Mouse (Mus musculus) MEL-GATA-1-ER (cell line): ENCODE results near the gene Hist1h3h.
"Not testable (repeated sequence)": the region's sequence is repeated elsewhere in the genome, so short reads cannot be mapped to it uniquely, and the experiment has no call there.

Experiments
- DNase-seq: peaks from one replicate; pipeline ENCODE4 v3.0.0-alpha.2; 2012; ENCODE audit warnings: low read depth; ENCODE audit errors: extremely low read depth

The Hist1h3h gene

DNA sequence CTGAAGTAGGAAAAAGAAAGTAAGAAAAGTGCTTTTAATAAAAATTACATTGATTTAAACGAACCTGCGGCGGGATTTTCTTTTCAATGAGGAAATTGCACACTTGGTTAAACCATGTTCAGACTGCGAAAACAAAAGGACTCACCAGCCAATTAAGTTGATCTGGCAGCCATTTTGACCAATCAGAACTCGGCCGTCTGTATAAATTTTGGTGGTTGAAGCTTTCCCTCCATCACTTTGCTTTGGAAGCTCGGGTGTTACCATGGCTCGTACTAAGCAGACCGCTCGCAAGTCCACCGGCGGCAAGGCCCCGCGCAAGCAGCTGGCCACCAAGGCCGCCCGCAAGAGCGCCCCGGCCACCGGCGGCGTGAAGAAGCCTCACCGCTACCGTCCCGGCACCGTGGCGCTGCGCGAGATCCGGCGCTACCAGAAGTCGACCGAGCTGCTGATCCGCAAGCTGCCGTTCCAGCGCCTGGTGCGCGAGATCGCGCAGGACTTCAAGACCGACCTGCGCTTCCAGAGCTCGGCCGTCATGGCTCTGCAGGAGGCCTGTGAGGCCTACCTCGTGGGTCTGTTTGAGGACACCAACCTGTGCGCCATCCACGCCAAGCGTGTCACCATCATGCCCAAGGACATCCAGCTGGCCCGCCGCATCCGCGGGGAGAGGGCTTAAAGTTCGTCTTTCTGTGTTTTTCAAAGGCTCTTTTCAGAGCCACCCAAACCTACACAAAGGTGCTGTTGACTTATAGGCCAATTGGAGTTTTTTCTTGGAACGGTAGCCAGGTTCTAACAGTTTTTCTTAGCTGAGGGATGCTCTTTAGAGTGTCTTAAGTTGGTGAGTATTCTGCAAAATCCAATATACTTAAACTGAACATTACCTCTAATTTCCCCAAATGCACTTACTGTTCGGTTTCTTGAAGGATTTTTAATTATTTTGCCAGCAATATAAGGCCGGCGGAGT lies at the start of gene Hist1h3h:
Gene Hist1h3h, plus strand, starts transcription at position 263 of the 961 bp plus-strand sequence.
- peak; percentile 96 for DNase-seq

DNA sequence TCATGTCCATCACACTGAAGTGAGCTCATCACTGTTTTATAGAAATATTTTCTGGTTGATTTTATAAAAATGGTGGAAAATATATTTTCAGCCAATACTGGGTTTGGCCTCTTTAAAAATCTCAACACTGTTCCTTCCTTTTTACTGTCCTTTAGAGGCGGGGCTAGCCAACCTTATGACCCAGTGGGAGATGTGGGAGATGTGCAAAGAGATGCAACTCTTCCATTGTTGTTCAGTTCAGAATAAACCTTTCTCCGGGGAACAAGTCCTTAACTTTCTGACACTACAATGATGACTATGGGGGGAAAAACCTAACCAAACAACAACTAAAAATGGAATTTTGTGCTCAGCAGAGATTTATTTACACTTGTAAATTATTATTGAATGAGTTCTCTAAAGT lies 40.2 kb upstream of the Hist1h3h start, which contains the start of gene Olfr1360:
Gene Olfr1360, minus strand, starts transcription at position 101 of the 400 bp plus-strand sequence.
- DNase-seq, result no peak

DNA sequence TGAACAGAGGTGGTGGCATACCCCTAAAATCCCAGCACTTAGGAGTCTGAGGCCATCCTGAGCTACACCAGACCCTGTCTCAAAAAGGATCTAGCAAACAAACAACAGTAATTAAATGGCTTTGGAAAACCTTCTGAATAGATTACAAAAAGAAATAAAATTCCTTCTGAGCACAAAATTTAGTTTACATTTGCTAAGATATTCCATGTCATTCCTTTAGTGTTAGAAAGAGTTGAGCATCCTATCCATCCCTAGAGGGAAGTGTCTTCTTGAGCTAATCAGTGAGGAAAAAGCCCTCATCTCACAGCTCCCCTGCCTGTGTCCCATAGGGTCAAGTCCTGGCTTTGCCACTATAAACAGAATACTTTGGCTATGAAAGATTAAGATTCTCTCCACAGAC lies 19.6 kb upstream of the Hist1h3h start, which contains the start of gene Olfr1359:
Gene Olfr1359, plus strand, starts transcription at position 301 of the 400 bp plus-strand sequence.
- DNase-seq, result no peak

DNA sequence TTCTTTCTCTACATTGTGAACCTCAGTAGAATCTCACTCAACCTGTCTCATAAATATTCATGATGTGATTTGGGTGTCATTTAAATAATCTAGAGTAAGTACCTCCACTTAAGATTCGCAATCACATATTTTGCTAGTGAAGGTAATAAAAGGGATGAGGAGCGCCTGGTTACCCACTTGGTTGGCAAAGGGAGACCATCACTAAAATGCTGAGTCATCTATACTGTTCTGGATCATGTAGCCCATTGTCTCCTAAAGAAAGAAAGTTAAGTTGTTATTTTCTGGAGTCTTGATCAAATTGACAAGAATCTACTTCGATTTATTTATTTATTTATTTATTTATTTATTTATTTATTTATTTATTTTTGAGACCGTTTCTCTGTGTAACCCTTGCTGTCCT lies 10.8 kb upstream of the Hist1h3h start:
- no peak for DNase-seq

DNA sequence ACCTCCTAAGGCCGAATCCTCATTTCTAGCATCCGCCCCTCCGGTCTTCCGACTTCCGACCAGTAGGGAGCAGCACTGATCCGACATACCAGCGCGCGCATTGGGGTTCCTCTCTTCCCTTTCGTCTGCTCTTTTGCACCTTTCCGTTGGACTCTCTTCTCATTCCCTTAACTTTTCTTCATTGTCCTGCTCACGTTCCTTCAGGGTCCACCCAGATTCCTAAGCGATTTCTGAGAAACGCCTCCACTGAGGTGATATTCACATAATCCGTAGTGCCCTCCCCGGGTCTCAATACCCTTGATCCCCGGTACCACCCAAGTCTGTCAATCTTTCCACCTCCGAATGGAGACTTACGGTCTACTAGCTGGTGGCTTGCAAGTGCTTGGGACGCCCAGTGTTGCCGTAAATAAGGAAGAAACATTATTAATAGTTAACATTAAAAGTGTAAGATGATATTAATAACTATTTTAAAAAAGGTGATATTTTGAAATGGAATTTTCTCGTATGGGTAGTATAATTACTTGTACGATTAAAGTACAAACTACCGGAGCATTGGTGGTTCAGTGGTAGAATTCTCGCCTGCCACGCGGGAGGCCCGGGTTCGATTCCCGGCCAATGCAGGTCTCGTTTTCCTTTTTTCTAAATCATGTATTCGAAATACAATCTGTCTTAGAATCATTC lies 7.3 kb upstream of the Hist1h3h start:
- peak; percentile 67 for DNase-seq

DNA sequence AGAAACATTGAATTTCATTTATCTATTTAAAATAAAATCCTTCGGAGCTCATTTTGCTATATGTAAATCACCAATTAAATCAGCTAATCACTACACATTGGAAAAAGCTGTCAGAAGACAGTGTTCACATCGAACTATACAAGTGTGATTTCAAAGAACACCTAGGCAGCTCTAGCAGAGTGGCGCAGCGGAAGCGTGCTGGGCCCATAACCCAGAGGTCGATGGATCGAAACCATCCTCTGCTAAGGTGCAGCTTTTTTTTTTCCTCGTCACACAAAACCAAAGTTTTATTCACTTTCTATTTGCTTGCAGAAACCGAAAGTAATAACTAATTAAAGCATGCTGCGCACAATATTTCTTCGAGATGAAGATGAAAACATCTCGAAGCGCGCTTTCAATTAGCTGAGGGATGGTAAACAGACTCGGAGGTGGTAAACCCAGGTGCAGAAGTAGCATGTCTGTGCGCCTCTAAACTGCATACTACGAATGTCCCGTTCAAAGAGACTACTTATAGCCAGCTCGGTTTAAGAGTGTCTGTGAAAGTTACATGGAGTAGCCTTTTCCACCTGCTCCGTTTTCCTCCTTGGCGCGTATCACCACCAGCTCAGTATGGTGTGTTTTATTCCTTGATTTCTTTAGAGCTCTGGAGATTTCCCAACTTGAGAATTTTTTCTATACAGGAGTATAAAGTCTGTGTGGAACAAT lies 6.5 kb upstream of the Hist1h3h start:
- DNase-seq, result no peak

DNA sequence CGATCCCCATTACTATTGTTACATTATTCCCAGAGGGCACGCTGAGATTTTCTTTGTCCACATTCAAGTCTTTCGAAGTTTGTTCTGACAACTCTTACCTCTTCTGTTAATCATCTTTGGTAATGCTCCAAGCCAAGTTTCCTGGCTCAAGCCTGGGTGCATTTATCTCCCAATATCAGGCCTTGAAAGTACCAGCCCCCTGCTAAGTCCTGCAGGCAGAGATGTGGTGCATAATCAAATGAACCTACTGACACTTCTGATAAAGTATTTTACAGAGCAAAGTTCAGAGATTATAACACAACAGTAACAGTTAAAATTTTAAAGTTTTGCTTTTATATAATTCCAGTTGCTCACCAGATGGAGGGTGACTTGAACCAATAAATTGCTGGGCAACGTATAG lies 5.8 kb upstream of the Hist1h3h start:
- no peak for DNase-seq

DNA sequence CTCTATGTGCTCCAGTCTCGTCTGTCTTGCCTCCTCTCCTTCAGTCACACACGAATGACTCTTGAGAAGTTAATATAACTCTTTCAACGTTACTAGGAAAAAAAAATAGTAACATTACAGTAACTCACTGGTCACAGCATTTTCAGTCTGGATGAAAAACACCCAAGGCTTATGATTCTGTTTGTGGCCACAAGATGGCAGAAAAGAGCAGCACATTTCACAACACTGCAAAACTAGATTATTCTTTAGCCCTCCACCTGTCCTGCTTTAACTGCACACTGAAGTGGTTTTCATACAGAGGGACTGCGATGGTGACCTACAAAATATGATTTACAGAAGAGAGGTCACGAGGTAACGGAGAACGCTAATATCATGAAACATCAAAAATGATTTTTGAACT lies 2.7 kb upstream of the Hist1h3h start:
- peak; percentile 79 for DNase-seq

DNA sequence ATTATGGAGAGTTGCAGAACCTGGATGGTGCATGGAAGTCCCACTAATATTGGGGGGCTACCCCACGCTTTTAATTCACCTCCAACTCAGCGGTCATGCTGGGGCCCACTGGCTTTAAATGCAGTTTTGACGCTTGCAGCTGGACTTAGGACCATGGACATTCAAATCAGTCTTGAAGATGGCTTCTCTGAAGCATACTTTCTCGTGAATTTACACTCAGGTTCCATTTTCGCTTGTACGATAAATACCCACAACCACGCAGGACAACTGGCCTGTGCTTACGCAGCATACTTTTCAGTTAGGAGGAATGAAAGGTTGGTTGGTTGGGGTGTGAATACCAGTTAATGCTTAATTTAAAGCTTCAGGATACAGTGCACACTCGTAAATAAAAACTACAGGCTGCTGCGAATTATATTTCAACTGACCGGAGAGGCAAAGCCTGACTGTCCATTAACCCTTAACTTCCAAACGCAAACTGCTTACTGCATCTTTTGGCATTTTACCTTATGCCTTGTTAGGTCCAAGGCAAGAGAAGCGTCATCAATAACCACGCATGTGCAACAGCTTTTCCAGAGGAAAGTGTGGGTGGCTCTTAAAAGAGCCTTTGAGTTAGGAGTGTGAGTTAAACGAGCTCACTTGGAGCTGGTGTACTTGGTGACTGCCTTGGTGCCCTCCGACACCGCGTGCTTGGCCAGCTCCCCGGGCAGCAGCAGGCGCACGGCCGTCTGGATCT lies 2.2 kb upstream of the Hist1h3h start:
- DNase-seq, result peak; percentile 66

DNA sequence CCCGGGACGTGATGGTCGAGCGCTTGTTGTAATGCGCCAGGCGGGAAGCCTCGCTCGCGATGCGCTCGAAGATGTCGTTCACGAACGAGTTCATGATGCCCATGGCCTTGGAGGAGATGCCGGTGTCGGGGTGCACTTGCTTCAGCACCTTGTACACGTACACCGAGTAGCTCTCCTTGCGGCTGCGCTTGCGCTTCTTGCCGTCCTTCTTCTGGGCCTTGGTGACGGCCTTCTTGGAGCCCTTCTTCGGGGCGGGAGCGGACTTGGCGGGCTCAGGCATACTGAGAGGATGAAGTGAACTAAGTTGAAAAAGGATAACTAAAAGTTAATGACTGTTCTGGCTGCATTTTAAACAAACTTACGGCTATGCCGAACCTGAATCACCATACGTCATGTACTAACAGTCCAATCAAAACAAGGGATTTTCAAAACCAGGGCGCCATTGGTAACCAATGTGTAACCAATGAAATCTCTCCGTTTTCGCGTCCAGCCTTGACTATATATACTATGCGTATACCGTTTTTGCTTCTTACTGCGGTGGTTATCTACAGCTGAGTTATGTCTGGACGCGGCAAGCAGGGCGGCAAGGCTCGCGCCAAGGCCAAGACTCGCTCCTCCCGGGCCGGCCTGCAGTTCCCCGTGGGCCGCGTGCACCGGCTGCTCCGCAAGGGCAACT lies 1.5 kb upstream of the Hist1h3h start, which contains the start of the genes Hist1h2bl and Hist1h2ai:
Gene Hist1h2bl, minus strand, starts transcription at position 280 of the 676 bp plus-strand sequence.
Gene Hist1h2ai, plus strand, starts transcription at position 559 of the 676 bp plus-strand sequence.
- peak; percentile 97 for DNase-seq

DNA sequence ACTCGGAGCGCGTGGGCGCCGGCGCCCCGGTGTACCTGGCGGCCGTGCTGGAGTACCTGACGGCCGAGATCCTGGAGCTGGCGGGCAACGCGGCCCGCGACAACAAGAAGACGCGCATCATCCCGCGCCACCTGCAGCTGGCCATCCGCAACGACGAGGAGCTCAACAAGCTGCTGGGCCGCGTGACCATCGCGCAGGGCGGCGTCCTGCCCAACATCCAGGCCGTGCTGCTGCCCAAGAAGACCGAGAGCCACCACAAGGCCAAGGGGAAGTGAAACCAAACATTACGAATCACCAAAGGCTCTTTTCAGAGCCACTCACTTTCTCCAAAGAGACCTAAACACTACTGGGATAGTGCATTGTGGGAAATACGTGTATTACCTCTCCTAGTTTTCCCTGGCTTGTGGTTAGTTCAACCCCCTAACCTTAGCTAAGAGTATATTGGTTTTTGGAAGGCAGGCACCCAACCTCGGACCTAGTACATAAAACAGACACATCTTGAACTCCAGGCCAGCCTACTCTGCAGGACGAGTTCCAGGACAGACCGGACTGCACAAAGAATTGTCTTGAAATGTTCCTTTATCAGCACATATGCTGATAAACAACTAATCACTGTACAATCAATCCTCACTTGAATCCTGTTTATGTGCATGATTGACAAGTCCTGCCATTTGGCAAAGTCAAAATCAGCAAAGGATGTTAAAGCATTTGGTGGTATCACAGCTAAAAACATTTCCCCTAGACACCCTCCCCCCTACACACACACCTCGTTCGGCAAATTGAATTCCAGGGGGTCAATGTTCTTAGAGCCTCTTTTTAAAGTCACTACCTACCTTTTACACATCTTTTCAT lies 693 bp upstream of the Hist1h3h start:
- peak; percentile 60 for DNase-seq

DNA sequence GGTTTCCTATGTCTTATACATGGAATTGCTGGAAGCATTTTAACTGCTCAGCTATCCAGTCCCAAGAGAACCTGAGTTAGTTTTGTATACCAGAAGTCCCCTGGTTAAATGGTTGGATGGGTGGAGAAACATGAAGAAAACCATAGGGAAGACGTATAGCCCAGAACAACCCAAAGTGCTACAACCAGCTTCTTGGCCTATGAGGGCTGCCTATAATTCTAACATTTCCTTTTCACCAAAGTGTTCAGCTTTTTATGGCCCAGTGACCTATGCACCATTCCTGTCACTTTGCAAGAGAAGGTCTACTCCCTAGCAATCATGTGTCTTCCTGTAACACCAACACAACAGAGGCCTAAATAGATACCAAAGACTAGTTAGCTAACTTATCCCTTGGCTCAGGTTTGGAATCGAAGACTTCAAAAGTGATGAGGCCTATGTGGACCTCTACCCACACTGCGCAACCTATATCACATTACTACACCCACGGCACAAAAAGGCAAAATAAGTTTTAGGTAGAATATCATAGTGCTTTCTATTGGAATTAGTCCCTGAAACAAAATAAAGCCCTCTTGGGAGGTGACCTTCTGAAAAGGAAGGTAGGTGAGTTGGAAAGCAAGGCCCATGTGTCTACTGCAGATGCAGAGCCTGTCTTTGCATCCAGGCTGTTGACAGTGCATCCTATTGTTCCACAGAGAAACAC lies 1.1 kb downstream of the Hist1h3h start:
- DNase-seq, result peak; percentile 67

DNA sequence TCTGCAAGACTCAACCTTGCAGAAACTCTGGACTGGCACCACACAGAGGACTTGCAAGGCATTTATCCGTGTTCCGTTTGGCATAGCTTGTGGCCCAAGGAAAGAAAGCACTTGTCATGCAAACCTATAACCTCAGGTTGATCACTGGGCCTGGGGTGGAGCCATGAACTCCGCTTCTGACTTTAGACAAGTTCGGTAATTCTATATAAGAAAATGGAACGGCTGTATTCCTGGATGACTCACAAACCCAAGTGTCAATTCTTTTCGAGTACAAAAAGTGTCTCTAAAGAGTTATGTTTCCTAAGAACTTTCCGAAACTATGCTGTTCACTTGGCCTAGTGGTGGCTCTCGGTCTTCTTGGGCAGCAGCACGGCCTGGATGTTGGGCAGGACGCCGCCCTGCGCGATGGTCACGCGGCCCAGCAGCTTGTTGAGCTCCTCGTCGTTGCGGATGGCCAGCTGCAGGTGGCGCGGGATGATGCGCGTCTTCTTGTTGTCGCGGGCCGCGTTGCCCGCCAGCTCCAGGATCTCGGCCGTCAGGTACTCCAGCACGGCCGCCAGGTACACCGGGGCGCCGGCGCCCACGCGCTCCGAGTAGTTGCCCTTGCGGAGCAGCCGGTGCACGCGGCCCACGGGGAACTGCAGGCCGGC lies 3.8 kb downstream of the Hist1h3h start:
- DNase-seq, result not testable (repeated sequence)

DNA sequence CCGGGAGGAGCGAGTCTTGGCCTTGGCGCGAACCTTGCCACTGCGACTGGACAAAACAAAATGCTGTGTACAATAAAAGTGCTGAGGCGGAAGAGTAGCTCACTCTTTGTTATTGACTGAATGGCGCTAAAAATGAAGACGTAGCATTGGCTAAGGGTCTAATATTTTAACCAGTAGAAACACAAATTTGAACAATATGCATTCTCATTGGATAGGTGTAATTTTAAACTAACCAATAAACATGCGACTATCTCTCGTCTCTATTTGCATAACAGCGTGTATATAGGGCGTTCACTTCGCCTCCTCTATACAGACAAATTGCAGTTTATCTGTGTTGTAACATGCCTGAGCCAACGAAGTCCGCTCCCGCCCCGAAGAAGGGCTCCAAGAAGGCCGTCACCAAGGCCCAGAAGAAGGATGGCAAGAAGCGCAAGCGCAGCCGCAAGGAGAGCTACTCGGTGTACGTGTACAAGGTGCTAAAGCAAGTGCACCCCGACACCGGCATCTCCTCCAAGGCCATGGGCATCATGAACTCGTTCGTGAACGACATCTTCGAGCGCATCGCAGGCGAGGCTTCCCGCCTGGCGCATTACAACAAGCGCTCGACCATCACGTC lies 4.4 kb downstream of the Hist1h3h start, which contains the start of gene Hist1h2bm:
Gene Hist1h2bm, plus strand, starts transcription at position 288 of the 616 bp plus-strand sequence.
- peak; percentile 97 for DNase-seq

DNA sequence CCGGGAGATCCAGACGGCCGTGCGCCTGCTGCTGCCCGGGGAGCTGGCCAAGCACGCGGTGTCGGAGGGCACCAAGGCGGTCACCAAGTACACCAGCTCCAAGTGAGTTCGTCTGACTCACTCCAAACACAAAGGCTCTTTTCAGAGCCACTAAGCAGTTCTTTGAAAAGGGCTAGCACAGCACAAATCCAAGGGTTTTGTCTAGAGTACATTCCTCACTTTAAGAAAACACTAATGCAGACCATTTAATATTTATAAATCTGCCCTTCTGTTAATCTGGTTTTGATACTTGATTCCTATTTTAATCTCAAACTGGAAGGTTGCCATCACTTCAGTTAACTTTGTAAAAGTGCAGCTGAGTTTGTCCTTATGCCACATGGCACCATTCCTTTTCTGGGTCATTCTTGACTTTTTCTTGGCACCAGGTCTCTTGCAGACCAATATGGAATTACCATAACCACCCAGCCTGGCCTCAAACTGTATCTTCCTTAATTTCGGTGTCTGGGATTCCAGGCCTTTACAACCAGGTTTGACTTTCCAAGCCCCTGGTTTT lies 5.0 kb downstream of the Hist1h3h start:
- DNase-seq, result peak; percentile 56

DNA sequence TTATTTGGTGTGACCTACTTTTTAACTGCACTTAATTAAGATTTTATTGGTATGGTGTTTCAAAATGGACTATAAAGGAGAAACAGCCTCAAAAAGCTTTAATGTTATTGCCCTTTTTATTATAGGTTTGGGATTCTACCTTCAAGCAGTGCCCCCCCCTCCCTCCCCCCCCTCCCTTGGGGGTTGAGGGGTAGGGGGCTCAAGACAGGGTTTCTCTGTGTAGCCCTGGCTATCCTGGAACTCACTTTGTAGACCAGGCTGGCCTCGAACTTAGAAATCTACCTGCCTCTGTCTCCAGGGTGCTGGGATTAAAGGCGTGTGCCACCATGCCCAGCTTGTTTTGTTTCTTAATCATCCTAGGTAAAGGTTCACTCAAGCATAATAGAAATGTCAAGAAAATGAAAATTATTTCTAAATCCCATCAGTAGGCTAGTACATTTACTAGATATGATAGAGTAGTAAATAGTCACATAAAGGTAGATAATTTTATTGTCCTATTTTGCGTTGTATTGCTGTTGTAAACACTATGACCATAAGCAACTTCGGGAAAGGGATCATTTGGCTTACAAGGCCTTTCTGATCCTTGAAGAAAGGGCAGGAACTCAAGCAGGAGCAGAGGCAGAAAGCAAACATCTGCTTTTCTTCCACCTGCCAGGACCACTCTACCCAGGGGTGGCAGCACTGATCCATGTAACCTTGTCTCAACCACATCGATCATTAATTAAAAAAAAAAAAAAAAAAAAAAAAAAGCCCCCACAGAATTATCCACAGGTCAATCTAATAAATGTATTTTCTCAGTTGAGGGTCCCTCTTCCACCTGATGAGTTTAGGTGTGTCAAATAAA lies 5.8 kb downstream of the Hist1h3h start:
- no peak for DNase-seq
